Mouse (Mus musculus) Patski (cell line): ENCODE measurements at regions not wholly inside any gene's neighbourhood (a gene's known extent, or its start where the extent isn't known, plus 50 kb on each side); places are given as distances from the start of the nearest gene placed in this dataset.

Source experiments
- ATAC-seq: fragments of 100-300 bp; one replicate; pipeline ENCODE4 v1.8.0; 2021
- CTCF ChIA-PET: fragments of 350-600 bp; sonication (Branson Sonifier 250); formaldehyde crosslinking; loops from one replicate; lab custom pipeline; 2022; ENCODE audit warnings: inconsistent platforms; lab: Charles Lee
- POLR2A ChIA-PET: fragments of 350-600 bp; sonication (Branson Sonifier 250); formaldehyde crosslinking; loops from one replicate; lab custom pipeline; 2022; ENCODE audit warnings: antibody characterized with exemption, inconsistent platforms; lab: Charles Lee
- DNase-seq: peaks from one replicate; pipeline ENCODE4 v3.0.0-alpha.2; 2011; ENCODE audit warnings: low read depth, low spot score
- H3K27me3 ChIP-seq: fragments of 371-371 bp; one replicate; pipeline ENCODE4 v1.5.1; 2021
- CTCF ChIP-seq: fragments of 100-300 bp; IDR thresholded peaks from one replicate; pipeline ENCODE4 v1.5.1; 2021
- in situ Hi-C: fragments of 300-500 bp; cut with MboI; formaldehyde crosslinking; loops from 3 replicates; pipeline ENCODE4 v1.11.1; 2018; ENCODE audit warnings: low pct_unique_long_range_greater_than_20kb, mixed read lengths

GRCm38 (mm10) chr1:18551211-18551610, 286.3 kb upstream of the Defb41 start:
- no peak for TF ChIP-seq CTCF
- CTCF ChIA-PET: no interaction called here
- POLR2A ChIA-PET: no interaction called here
- in situ Hi-C loops: no loop called here
- H3K27me3 ChIP-seq: no peaks in the 10 kb centered on the region
- ATAC-seq (no peak), DNase-seq (no peak)

GRCm38 (mm10) chr1:18531702-18532101, 266.8 kb upstream of the Defb41 start:
- H3K27me3 ChIP-seq: no peaks in the 10 kb centered on the region
- TF ChIP-seq CTCF: no peak
- CTCF ChIA-PET: no interaction called here
- ATAC-seq: no peak
- no peak for DNase-seq
- POLR2A ChIA-PET: no interaction called here
- in situ Hi-C loops: no loop called here

- in situ Hi-C loops: no loop called here
- no peak for TF ChIP-seq CTCF
- ATAC-seq: no peak
These were observed 259.5 kb upstream of the Defb41 start for GRCm38 (mm10) chr1:18524485-18524884.

GRCm38 (mm10) chr1:18522902-18523301, 258.0 kb upstream of the Defb41 start:
- H3K27me3 ChIP-seq: no peaks in the 10 kb centered on the region
- ChIA-PET POLR2A (no interaction called here), CTCF (no interaction called here)
- in situ Hi-C loops: no loop called here
- no peak for TF ChIP-seq CTCF
- ATAC-seq (no peak), DNase-seq (no peak)

More at GRCm38 (mm10) chr1:18524485-18524884, 259.5 kb upstream of the Defb41 start:
- POLR2A ChIA-PET: no interaction called here
- no peak for DNase-seq
- CTCF ChIA-PET: no interaction called here
- no peaks in the 10 kb centered on the region for H3K27me3 ChIP-seq

- ATAC-seq (no peak), DNase-seq (no peak)
- POLR2A ChIA-PET: no interaction called here
- CTCF ChIA-PET: no interaction called here
- H3K27me3 ChIP-seq: no peaks in the 10 kb centered on the region
- in situ Hi-C loops: no loop called here
- TF ChIP-seq CTCF: no peak
These were observed 247.8 kb upstream of the Defb41 start for GRCm38 (mm10) chr1:18512764-18513163.

GRCm38 (mm10) chr1:18498556-18498955, 233.6 kb upstream of the Defb41 start:
- no peak for ATAC-seq
- POLR2A ChIA-PET: no interaction called here

GRCm38 (mm10) chr1:18468496-18468895, 203.6 kb upstream of the Defb41 start:
- TF ChIP-seq CTCF: no peak
- DNase-seq (no peak), ATAC-seq (no peak)
- H3K27me3 ChIP-seq: no peaks in the 10 kb centered on the region
- ChIA-PET POLR2A (no interaction called here), CTCF (no interaction called here)
- in situ Hi-C loops: no loop called here

More at GRCm38 (mm10) chr1:18498556-18498955, 233.6 kb upstream of the Defb41 start:
- no peak for TF ChIP-seq CTCF
- in situ Hi-C loops: no loop called here
- H3K27me3 ChIP-seq: no peaks in the 10 kb centered on the region
- DNase-seq: no peak
- CTCF ChIA-PET: no interaction called here

GRCm38 (mm10) chr1:18465303-18465829, 200.4 kb upstream of the Defb41 start:
- no peaks in the 10 kb centered on the region for H3K27me3 ChIP-seq
- in situ Hi-C loops: no loop called here
- TF ChIP-seq CTCF: no peak
- ChIA-PET CTCF (no interaction called here), POLR2A (no interaction called here)
- DNase-seq (no peak), ATAC-seq (no peak)

- TF ChIP-seq CTCF: no peak
- ChIA-PET CTCF (no interaction called here), POLR2A (no interaction called here)
- H3K27me3 ChIP-seq: no peaks in the 10 kb centered on the region
- in situ Hi-C loops: no loop called here
- no peak for DNase-seq
- ATAC-seq: no peak
These were observed 198.3 kb upstream of the Defb41 start for GRCm38 (mm10) chr1:18463218-18463617.

GRCm38 (mm10) chr1:18416297-18416732, 151.4 kb upstream of the Defb41 start:
- ATAC-seq: no peak
- no peak for TF ChIP-seq CTCF
- ChIA-PET POLR2A (no interaction called here), CTCF (no interaction called here)
- no peak for DNase-seq
- in situ Hi-C loops: no loop called here
- no peaks in the 10 kb centered on the region for H3K27me3 ChIP-seq

- POLR2A ChIA-PET: no interaction called here
- no peak for TF ChIP-seq CTCF
- CTCF ChIA-PET: no interaction called here
- H3K27me3 ChIP-seq: no peaks in the 10 kb centered on the region
- ATAC-seq (no peak), DNase-seq (no peak)
- in situ Hi-C loops: no loop called here
These were observed 150.9 kb upstream of the Defb41 start for GRCm38 (mm10) chr1:18415879-18416278.

GRCm38 (mm10) chr1:18412746-18413145, 147.8 kb upstream of the Defb41 start:
- ChIA-PET CTCF (no interaction called here), POLR2A (no interaction called here)
- H3K27me3 ChIP-seq: no peaks in the 10 kb centered on the region
- DNase-seq (no peak), ATAC-seq (no peak)
- no peak for TF ChIP-seq CTCF
- in situ Hi-C loops: no loop called here
